Mouse (Mus musculus) kidney, postnatal 0 days (tissue): ENCODE data around the gene Dmrt1. TPM values are rescaled to one million over a fixed set of nuclear protein-coding genes. Genes with fewer than 3 reads are reported as not detected.

Experiments used
- ATAC-seq: fragments of 200-750 bp; cut with Nextera tagmentation; replicated peaks from 2 replicates; pipeline ENCODE4 v1.8.0; 2017; ENCODE audit warnings: low read depth, moderate number of reproducible peaks, moderate TSS enrichment, moderate library complexity; ENCODE audit not compliant: low FRiP score
- DNase-seq: peaks from one replicate; pipeline ENCODE4 v3.0.0-alpha.2; 2016; ENCODE audit warnings: low spot score
- H3K27ac ChIP-seq: fragments of 300-500 bp; sonication (generic); 2 replicates; pipeline ENCODE4 v1.5.1; 2014; ENCODE audit warnings: mild to moderate bottlenecking
- H3K27me3 ChIP-seq: fragments of 300-500 bp; sonication (generic); 2 replicates; pipeline ENCODE4 v1.6.1; 2014; ENCODE audit warnings: low read length, mixed read lengths; ENCODE audit not compliant: insufficient read depth
- H3K36me3 ChIP-seq: fragments of 300-500 bp; sonication (generic); 2 replicates; pipeline ENCODE4 v1.6.1; 2014; ENCODE audit warnings: low read length, mixed read lengths; ENCODE audit not compliant: insufficient read depth
- H3K4me1 ChIP-seq: fragments of 300-500 bp; sonication (generic); replicated peaks from 2 replicates; pipeline ENCODE4 v1.6.1; 2014; ENCODE audit warnings: antibody characterized with exemption, low read length, mixed read lengths; ENCODE audit not compliant: insufficient read depth
- H3K4me2 ChIP-seq: fragments of 300-500 bp; sonication (generic); 2 replicates; pipeline ENCODE4 v1.6.1; 2014; ENCODE audit warnings: mild to moderate bottlenecking, low read length, moderate library complexity, mixed read lengths
- H3K4me3 ChIP-seq: fragments of 300-500 bp; sonication (generic); replicated peaks from 2 replicates; pipeline ENCODE4 v1.5.1; 2014; ENCODE audit warnings: low read depth, low read length
- H3K9ac ChIP-seq: fragments of 300-500 bp; sonication (generic); 2 replicates; pipeline ENCODE4 v1.6.1; 2014; ENCODE audit warnings: low read depth, low read length
- H3K9me3 ChIP-seq: fragments of 300-500 bp; sonication (generic); replicated peaks from 2 replicates; pipeline ENCODE4 v1.6.1; 2016; ENCODE audit warnings: low read length, inconsistent platforms, mixed read lengths
- CTCF ChIP-seq: IDR thresholded peaks from 2 replicates; pipeline ENCODE4 v1.5.1; 2016; ENCODE audit warnings: antibody characterized with exemption, low read depth, mild to moderate bottlenecking, moderate library complexity
- WGBS: fragments of 180-500 bp; shearing (Covaris S2); extraction: QIAGEN DNeasy Blood & Tissue Kit; methylation state at CpG from one replicate; pipeline ENCODE4 v1.1.7; 2014; 5-methylcytosine and 5-hydroxymethylcytosine counted together
- polyA plus RNA-seq: library from polyadenylated mRNA; unstranded; fragments of >200 nt; fragmentation: Nextera tagmentation; extraction: Ambion mirVana; gene quantifications from 2 replicates; pipeline ENCODE4 v1.2.1, GENCODE M21; 2015

Gene Dmrt1
- polyA plus RNA-seq, 1 experiment from 2014 or later: not detected

- WGBS: 2% methylated on average over 7 of the region's 7 CpGs
- Histone ChIP-seq H3K27ac (no peak overlapping the region), H3K4me3 (no peak overlapping the region), H3K36me3 (no peaks in the 10 kb centered on the region), H3K9me3 (no peaks in the 10 kb centered on the region), H3K4me2 (no peak overlapping the region), H3K9ac (no peak overlapping the region), H3K4me1 (peaks cover 22% of the 10 kb centered on the region; the same call in 1 of the 2 replicates), H3K27me3 (peaks cover 94% of the 10 kb centered on the region)
- no peak for TF ChIP-seq CTCF
- ATAC-seq (no peak), DNase-seq (no peak)
Measured at GRCm38 (mm10) chr19:25608206-25608580, 102.8 kb downstream of the Dmrt1 start.

- H3K4me2 ChIP-seq: no peak overlapping the region
- no peak overlapping the region for H3K27ac ChIP-seq
- peaks cover 22% of the 10 kb centered on the region; the same call in 1 of the 2 replicates for H3K4me1 ChIP-seq
- TF ChIP-seq CTCF: no peak
- WGBS: 1% methylated on average over 33 of the region's 33 CpGs
- H3K9ac ChIP-seq: no peak overlapping the region
- H3K36me3 ChIP-seq: no peaks in the 10 kb centered on the region
- ATAC-seq: no peak
- no peak overlapping the region for H3K4me3 ChIP-seq
- H3K9me3 ChIP-seq: no peaks in the 10 kb centered on the region
- H3K27me3 ChIP-seq: peaks cover 95% of the 10 kb centered on the region
- no peak for DNase-seq
Measured at GRCm38 (mm10) chr19:25608961-25609850, 103.8 kb downstream of the Dmrt1 start.

GRCm38 (mm10) chr19:25610015-25610410 lies 104.6 kb downstream of the Dmrt1 start, which contains the start of gene Dmrt3:
Gene Dmrt3, plus strand, starts transcription at chr19:25610301.
- no peak for TF ChIP-seq CTCF
- Histone ChIP-seq H3K4me3 (peak within 1 kb of the TSS; percentile 40), H3K27me3 (peaks cover 95% of the 10 kb centered on the region), H3K4me2 (peak within 1 kb of the TSS; percentile 58), H3K9ac (no peak within 1 kb of the TSS), H3K4me1 (peaks cover 22% of the 10 kb centered on the region; the same call in 1 of the 2 replicates), H3K9me3 (no peaks in the 10 kb centered on the region), H3K27ac (no peak within 1 kb of the TSS), H3K36me3 (no peaks in the 10 kb centered on the region)
- DNase-seq (no peak), ATAC-seq (no peak)
- 0% methylated on average over 19 of the region's 29 CpGs for WGBS

GRCm38 (mm10) chr19:25610411-25611111 lies 105.1 kb downstream of the Dmrt1 start:
- TF ChIP-seq CTCF: no peak
- Histone ChIP-seq H3K4me3 (peak overlapping the region; percentile 40), H3K4me1 (peaks cover 21% of the 10 kb centered on the region; the same call in 1 of the 2 replicates), H3K4me2 (peak overlapping the region; percentile 58), H3K27ac (no peak overlapping the region), H3K9me3 (no peaks in the 10 kb centered on the region), H3K9ac (no peak overlapping the region), H3K27me3 (peaks cover 95% of the 10 kb centered on the region), H3K36me3 (no peaks in the 10 kb centered on the region)
- WGBS: under 1% methylated on average over 55 of the region's 71 CpGs
- DNase-seq (no peak), ATAC-seq (peak; percentile 41; the same call in 1 of the 2 replicates)

- Histone ChIP-seq H3K4me1 (peaks cover 16% of the 10 kb centered on the region; the same call in 1 of the 2 replicates), H3K9ac (no peak overlapping the region), H3K4me3 (peak overlapping the region; percentile 40), H3K27ac (no peak overlapping the region), H3K27me3 (peaks cover 93% of the 10 kb centered on the region), H3K36me3 (no peaks in the 10 kb centered on the region), H3K4me2 (peak overlapping the region; percentile 58), H3K9me3 (no peaks in the 10 kb centered on the region)
- ATAC-seq: no peak
- WGBS: 3% methylated on average over 35 of the region's 42 CpGs
- DNase-seq: no peak
- TF ChIP-seq CTCF: no peak
Measured at GRCm38 (mm10) chr19:25611116-25611515, 105.7 kb downstream of the Dmrt1 start.
